Mouse (Mus musculus) E14TG2a.4 (cell line): Measurements from ENCODE around the gene Hoxd13.
A peak's percentile ranks its signal among the peaks of the same experiment; 100 is the strongest.

Source experiments
- H3K27me3 ChIP-seq: 2 replicates; pipeline ENCODE4 v1.6.1; 2014; ENCODE audit warnings: low read length, control low read depth; ENCODE audit not compliant: insufficient read depth
- H3K36me3 ChIP-seq: 2 replicates; pipeline ENCODE4 v1.6.1; 2014; ENCODE audit warnings: low read length, control low read depth; ENCODE audit not compliant: insufficient read depth
- H3K4me1 ChIP-seq: replicated peaks from 2 replicates; pipeline ENCODE4 v1.6.1; 2014; ENCODE audit warnings: low read depth, low read length, control low read depth
- H3K4me3 ChIP-seq: replicated peaks from 2 replicates; pipeline ENCODE4 v1.5.1; 2014; ENCODE audit warnings: mild to moderate bottlenecking, low read length
- H3K9me3 ChIP-seq: 2 replicates; pipeline ENCODE4 v1.6.1; 2014; ENCODE audit warnings: low read length, control low read depth
- CTCF ChIP-seq: conservative IDR thresholded peaks from 2 replicates; pipeline ENCODE4 v1.5.1; 2014; ENCODE audit warnings: low read length
- NANOG ChIP-seq: IDR thresholded peaks from 2 replicates; pipeline ENCODE4 v1.6.1; 2014; ENCODE audit warnings: borderline replicate concordance, low read length, mixed read lengths
- POU5F1 ChIP-seq: IDR thresholded peaks from 2 replicates; pipeline ENCODE4 v1.6.1; 2014; ENCODE audit warnings: low read length, borderline replicate concordance

The Hoxd13 gene

GRCm38 (mm10) chr2:74667842-74668357 is at the start of gene Hoxd13:
Gene Hoxd13 (plus strand): TSS chr2:74668310.
- H3K4me3 ChIP-seq = peak within 1 kb of the TSS; percentile 75
- TF ChIP-seq CTCF (no peak), POU5F1 (no peak), NANOG (no peak)
- no peaks in the 10 kb centered on the region for H3K36me3 ChIP-seq
- peaks cover 92% of the 10 kb centered on the region for H3K27me3 ChIP-seq
- peaks cover 33% of the 10 kb centered on the region for H3K4me1 ChIP-seq
- H3K9me3 ChIP-seq = no peaks in the 10 kb centered on the region; the same call in 1 of the 2 replicates

GRCm38 (mm10) chr2:74619676-74620246 is 48.3 kb upstream of the Hoxd13 start:
- TF ChIP-seq POU5F1 = no peak
- no peak for TF ChIP-seq CTCF
- no peak for TF ChIP-seq NANOG
- H3K4me3 ChIP-seq = no peak overlapping the region
- no peaks in the 10 kb centered on the region for H3K4me1 ChIP-seq
- H3K9me3 ChIP-seq = no peaks in the 10 kb centered on the region
- no peaks in the 10 kb centered on the region for H3K27me3 ChIP-seq
- H3K36me3 ChIP-seq = no peaks in the 10 kb centered on the region

- Histone ChIP-seq H3K9me3 (no peaks in the 10 kb centered on the region), H3K36me3 (no peaks in the 10 kb centered on the region), H3K4me3 (no peak overlapping the region), H3K4me1 (no peaks in the 10 kb centered on the region), H3K27me3 (no peaks in the 10 kb centered on the region)
- TF ChIP-seq POU5F1 = no peak
- no peak for TF ChIP-seq CTCF
- TF ChIP-seq NANOG = no peak
Observed at GRCm38 (mm10) chr2:74620368-74620767, 47.7 kb upstream of the Hoxd13 start.

- Histone ChIP-seq H3K36me3 (no peaks in the 10 kb centered on the region), H3K4me1 (no peaks in the 10 kb centered on the region), H3K4me3 (no peak overlapping the region), H3K27me3 (no peaks in the 10 kb centered on the region), H3K9me3 (peaks cover 14% of the 10 kb centered on the region)
- TF ChIP-seq NANOG = no peak
- TF ChIP-seq CTCF = peak; percentile 53
Observed at GRCm38 (mm10) chr2:74635412-74635811, 32.7 kb upstream of the Hoxd13 start.

GRCm38 (mm10) chr2:74642431-74642830 is 25.7 kb upstream of the Hoxd13 start:
- no peak overlapping the region for H3K4me3 ChIP-seq
- peaks cover 32% of the 10 kb centered on the region for H3K27me3 ChIP-seq
- peaks cover 4% of the 10 kb centered on the region for H3K4me1 ChIP-seq
- H3K36me3 ChIP-seq = no peaks in the 10 kb centered on the region
- no peaks in the 10 kb centered on the region for H3K9me3 ChIP-seq
- no peak for TF ChIP-seq NANOG
- TF ChIP-seq POU5F1 = no peak
- TF ChIP-seq CTCF = no peak

GRCm38 (mm10) chr2:74645631-74646030 is 22.5 kb upstream of the Hoxd13 start:
- Histone ChIP-seq H3K4me1 (peaks cover 20% of the 10 kb centered on the region), H3K36me3 (no peaks in the 10 kb centered on the region), H3K27me3 (peaks cover 64% of the 10 kb centered on the region), H3K4me3 (no peak overlapping the region), H3K9me3 (no peaks in the 10 kb centered on the region)
- TF ChIP-seq NANOG = no peak
- TF ChIP-seq POU5F1 = no peak
- TF ChIP-seq CTCF = no peak

GRCm38 (mm10) chr2:74647082-74647864 is 20.8 kb upstream of the Hoxd13 start:
- Histone ChIP-seq H3K4me3 (no peak overlapping the region), H3K36me3 (no peaks in the 10 kb centered on the region), H3K27me3 (peaks cover 78% of the 10 kb centered on the region), H3K9me3 (no peaks in the 10 kb centered on the region), H3K4me1 (peaks cover 20% of the 10 kb centered on the region)
- TF ChIP-seq NANOG (no peak), POU5F1 (no peak), CTCF (no peak)

GRCm38 (mm10) chr2:74652996-74653340 is 15.1 kb upstream of the Hoxd13 start:
- H3K4me1 ChIP-seq = peaks cover 23% of the 10 kb centered on the region
- peaks cover 84% of the 10 kb centered on the region for H3K27me3 ChIP-seq
- H3K4me3 ChIP-seq = no peak overlapping the region
- H3K9me3 ChIP-seq = no peaks in the 10 kb centered on the region
- H3K36me3 ChIP-seq = no peaks in the 10 kb centered on the region
- TF ChIP-seq NANOG (no peak), CTCF (no peak), POU5F1 (no peak)

- TF ChIP-seq NANOG (no peak), POU5F1 (no peak)
- Histone ChIP-seq H3K27me3 (peaks cover 84% of the 10 kb centered on the region), H3K4me3 (no peak overlapping the region), H3K9me3 (no peaks in the 10 kb centered on the region), H3K36me3 (no peaks in the 10 kb centered on the region), H3K4me1 (peaks cover 21% of the 10 kb centered on the region)
Observed at GRCm38 (mm10) chr2:74653781-74654535, 14.2 kb upstream of the Hoxd13 start.
